Mouse (Mus musculus): ENCODE results near the gene Tjp1.
A peak's percentile ranks its signal among the peaks of the same experiment; 100 is the strongest.

Tjp1 gene

DNA sequence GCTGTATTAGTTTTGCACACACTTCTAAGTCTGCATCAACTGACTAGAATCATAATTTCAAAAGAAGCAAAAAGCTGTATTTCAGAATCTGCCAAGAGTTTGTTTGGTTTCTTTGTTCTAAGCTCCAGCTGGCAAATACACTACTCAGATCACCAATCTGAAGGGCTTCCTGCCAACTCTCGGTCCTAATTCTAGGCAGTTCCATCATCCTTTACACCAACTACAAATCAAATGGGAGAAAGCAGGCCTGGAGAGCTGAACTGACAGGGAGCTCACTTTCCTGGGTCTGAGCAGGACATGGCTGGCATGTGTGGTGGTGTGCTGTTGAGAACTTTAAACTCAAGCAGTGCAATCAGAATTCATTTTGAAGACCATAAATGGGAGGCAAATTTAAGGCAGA is 170.0 kb downstream of the Tjp1 start:
- peak; percentile 79 for DNase-seq (ENCODE audit: low read depth)

DNA sequence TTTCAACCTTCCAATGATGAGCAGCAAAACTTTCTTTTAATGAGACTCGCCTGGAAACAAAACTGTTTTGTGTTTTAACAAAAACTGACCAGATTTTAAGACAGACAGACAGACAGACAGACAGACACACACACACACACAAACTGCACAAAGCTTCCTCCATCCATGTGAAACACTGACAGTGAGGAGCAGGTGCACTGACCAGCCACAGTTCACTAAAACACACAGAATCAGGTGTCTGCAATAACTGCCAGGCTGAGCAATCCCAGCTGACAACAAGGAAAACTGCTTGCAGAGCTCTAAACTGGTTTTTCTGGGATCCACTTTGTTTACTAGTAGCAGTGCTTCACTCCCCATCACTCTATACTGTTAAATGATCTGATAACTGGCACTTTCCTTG is 171.4 kb downstream of the Tjp1 start:
- no peak for DNase-seq (ENCODE audit: low read depth)

- DNase-seq (ENCODE audit: low read depth) = no peak
Measured at GRCm38 (mm10) chr7:65354908-65355307, 172.7 kb downstream of the Tjp1 start.

DNA sequence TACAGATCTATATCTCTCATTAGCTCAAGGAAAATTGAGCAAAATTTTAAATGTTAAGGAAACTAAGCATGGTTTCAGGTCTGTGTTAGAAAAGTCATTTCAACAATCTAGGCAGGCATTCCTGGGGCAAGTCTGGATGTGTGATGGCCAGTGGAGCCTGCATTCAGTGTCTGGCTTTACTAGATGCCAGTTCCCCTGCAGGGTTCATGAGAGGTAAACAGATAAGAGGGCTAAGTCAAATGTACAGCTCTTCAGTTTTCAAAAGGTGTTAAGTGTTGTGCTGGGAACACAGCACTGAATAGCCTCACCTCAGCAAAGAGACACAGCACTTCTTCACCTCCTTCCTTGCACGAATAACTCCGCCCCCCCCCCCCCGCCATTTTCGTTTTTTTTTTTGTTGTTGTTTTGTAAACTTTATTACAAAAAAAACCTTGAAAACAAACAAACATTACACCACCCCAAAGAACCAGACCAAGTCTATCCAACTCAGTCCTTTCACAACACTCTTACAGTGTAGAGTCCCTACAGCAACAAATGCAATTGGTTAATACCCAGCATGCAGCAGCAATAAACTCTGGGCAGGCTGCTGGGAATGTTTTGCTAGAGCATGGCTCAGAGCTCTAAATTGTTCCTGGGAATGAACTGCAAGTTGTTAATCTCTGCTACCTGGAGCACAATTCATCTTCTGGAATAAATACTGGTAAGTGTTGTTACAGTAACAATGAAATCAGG is 177.1 kb downstream of the Tjp1 start:
- no peak for DNase-seq (ENCODE audit: low read depth)

DNA sequence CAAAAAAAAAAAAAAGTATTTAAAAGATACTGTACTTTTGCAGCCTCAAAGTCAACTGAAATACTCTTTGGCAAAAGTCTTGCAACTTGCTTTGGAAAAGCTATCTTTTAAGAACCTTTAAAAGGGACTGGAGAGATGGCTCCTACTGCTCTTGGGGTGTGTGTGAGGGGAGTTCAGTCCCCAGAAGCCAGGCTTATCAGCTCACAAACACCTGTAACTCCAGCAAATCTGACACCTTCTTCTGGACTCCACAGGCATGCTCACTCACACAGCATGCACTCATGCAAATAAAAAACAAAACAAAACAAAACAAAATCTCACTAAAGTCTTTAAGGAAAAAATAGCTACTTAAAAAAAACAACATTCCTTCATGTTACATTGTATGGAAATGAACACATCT is 179.0 kb downstream of the Tjp1 start:
- no peak for DNase-seq (ENCODE audit: low read depth)

GRCm38 (mm10) chr7:65345314-65345713 is 182.3 kb downstream of the Tjp1 start:
- no peak for DNase-seq (ENCODE audit: low read depth)

DNA sequence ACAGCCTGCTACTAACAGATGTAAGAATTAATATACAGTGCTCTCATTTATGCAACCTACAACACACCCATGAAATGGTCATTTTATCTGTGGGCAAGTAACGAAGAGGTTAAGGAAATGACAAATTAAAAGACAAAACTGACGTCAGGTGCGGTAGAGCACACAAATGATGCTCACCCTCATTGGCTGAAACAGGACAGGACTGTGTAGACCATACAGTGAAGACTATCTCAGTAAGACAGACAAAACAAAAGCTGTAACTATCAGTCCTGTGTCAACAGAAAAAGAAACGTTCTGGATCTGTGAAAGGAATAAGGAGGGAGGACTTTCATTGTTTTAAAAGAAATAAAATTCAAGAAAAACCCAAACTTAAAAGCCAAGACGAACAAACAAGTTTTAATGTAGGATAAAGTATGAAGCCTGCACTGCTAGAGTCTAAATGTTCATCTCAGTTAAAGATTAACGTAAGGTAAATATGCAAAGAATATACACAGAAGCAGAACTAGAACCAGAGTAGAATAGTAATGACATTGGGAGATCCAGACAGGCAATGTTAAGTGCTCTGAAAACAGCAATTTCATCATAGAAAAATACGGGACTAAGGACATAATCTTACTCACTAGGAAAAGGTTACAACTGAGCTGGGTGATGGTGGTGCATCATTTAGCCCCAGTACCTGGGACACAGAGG is 189.9 kb downstream of the Tjp1 start:
- no peak for DNase-seq (ENCODE audit: low read depth)

DNA sequence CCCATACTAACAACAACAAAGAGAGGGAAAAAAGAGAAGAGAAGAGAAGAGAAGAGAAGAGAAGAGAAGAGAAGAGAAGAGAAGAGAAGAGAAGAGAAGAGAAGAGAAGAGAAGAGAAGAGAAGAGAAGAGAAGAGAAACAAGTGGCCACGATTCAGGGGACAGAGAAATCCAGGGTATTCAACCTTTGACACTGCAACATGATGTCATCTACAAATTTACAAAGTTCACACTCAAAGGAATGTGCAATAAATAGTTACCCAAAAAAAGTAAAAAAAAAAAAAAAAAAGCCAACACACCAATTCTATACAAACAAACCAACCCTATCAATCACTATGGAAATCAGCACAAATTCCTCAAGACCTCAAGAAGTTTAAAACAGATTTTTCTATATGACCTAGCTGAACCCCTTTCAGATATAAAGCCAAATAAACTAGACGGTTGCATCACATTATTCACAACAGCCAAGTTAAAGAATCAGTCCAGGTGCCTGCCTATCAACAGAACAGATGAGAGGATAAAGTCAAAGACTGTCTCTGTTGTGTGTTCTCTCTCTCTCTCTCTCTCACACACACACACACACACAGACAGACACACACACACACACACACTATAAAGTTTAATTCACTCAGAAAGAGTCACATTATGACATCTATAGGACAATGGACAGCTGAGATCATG is 194.4 kb downstream of the Tjp1 start:
- DNase-seq (ENCODE audit: low read depth) = peak; percentile 35

DNA sequence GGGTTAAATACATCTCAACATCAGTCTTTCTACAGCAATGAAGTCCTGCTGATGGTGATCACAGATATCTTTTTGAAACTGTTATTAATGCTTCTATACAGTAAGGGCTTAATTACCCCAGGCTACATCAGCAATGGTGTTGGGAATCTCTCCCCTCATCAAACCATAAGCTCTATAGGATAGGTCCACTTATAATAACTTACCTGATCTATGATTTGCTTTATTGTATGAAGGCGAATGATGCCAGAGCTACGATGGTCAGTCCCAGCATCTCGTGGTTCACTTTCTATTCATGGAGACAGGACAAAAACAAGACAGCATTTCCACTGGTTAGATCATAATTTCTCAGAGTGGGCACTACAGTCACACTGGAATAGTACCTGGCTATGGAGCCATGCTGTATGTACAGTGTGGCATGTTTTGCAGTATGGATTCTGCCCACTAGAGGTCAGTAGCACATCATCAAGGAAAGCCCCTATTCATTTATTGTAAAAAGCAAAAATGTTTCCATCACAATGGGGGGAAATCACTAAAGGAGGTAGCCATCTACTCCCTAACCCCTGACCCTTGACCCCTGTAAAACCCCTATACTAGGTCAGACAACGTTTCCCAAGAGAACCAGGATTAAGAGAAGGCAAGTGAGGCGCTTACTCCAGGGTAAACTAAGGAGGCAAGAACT is 208.4 kb downstream of the Tjp1 start:
- DNase-seq (ENCODE audit: low read depth) = peak; percentile 87

- DNase-seq (ENCODE audit: low read depth) = peak; percentile 77
Measured at GRCm38 (mm10) chr7:65317418-65317817, 210.2 kb downstream of the Tjp1 start.

GRCm38 (mm10) chr7:65315182-65315581 is 212.4 kb downstream of the Tjp1 start:
- no peak for DNase-seq (ENCODE audit: low read depth)

- DNase-seq (ENCODE audit: low read depth) = no peak
Measured at GRCm38 (mm10) chr7:65296675-65297589, 230.6 kb downstream of the Tjp1 start.

DNA sequence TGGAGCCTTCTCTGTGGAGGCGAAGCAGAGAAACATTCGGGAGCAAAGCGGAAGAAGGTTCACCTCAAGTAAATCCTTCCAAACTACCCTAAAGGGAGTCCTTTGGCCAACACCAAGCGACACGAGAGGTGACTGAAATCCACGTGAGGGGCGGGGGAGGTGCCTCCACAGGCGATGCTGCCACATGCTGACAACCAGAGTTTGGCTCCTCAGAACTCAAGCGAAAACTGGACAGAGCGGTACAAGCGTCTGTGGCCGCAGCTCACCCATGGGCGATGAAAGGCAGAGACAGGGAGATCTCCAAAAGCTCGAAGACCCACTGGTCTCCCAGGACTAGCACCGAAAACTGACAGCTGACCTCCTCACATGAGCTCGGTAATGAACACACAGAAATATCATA is 244.7 kb downstream of the Tjp1 start:
- no peak for DNase-seq (ENCODE audit: low read depth)

DNA sequence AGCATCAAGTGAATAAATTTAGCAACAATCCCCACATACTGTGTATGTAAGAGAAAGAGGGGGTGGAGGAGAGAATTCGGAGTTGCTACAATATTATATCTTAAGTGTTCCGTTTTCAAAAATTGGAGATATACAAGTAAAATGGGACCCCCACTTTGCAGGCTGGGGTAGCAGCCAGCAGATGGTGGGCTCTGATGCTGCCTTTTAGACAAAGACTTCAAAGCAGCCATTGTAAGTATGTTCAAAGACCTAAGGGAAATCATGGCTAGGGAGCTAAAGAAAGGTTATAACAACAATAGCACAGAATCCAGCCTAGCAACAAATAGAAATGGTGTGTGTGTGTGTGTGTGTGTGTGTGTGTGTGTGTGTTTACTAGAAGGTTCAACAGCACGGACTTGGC is 245.6 kb downstream of the Tjp1 start:
- no peak for DNase-seq (ENCODE audit: low read depth)

DNA sequence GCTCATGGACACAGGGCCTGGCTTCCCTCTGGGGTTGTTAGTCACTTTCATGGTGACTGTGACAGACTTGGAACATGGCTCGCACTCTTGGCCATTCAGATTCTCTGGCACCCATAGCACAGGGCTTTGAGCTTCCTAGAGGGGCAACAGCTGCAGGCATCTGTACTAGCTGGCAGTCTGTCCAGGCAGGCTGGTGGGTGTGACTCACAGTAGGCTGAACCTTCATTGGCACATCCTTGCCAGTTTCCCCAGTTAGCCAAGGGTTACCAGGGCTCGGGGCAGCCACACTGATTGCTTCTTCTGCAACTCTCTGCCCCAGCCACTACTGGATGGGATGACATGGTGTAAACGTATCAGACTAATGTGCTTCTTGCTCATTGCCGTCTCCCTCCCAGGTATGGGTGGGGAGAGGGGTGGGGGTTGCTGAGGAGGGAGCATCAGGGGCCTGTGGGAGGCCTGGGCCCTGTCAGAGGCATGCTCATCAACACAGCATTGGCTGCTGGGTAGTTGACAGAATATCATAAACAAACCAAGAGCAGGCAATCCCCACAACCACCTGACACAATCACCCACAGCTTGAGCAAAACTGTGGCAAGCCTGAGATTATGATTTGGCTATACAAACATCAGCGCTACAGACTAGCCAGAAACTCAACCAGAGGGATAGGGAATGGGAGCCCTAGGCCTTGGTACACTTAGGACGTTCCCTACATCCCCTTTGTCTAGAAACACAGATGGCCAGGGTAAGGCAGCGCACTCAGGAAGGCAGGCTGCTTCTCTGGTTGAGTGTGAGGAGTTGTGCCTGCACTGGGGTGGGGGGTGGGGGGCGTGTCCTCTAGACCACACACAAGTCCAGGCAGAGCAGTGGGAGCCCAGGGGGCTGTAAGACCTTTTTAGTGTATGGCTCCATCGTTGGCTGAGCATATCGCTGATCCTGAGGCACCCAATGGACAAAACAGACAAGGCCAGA is 246.4 kb downstream of the Tjp1 start:
- DNase-seq (ENCODE audit: low read depth) = peak; percentile 5

GRCm38 (mm10) chr7:65279277-65279676 is 248.3 kb downstream of the Tjp1 start:
- DNase-seq (ENCODE audit: low read depth) = no peak

DNA sequence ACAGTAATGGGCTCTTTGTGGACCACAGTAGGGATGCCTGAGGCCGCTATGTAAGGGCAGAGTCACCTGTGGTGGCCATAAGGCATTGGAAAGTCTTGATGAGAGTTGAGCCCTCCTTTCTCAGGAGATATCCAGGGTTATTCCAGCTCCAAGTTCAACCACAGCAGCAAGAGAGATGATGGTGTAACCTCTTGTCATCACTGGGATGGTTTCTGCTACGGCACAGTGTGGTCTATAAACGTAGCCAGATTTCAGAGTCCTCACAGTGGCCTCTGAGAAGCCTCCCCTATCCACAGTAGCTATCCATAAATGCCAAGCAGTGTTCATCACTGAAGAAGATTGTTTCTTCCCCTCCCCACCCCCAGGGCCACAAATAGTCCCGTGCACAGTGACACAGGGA is 251.8 kb downstream of the Tjp1 start:
- DNase-seq (ENCODE audit: low read depth) = no peak

DNA sequence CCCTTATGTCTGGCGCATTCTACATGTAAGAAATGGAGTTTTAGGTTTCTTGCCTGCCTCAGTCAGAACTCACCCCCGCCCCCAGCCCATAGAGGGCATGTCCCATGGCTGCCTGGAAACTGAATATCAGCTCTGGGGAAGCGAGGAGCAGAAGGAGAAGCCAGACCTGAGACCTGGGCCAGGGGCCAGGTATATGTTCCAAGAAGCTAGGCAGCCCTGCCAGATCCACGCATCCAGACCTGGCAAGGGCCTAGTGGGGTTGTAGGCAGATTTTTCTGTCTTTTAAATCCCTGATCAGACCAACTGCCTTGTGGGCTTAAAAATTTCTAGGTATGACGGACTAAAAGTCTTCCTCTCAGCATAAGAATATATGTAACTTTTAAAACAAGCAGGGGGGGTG is 253.4 kb downstream of the Tjp1 start:
- DNase-seq (ENCODE audit: low read depth) = no peak

GRCm38 (mm10) chr7:65249656-65250055 is 277.9 kb downstream of the Tjp1 start:
- peak; percentile 13 for DNase-seq (ENCODE audit: low read depth)
